Mouse (Mus musculus) kidney, postnatal 10 days (tissue): ENCODE data around the gene Gbp4.
A peak's percentile ranks its signal among the peaks of the same experiment; 100 is the strongest.
"Not testable (repeated sequence)": the region's sequence is repeated elsewhere in the genome, so short reads cannot be mapped to it uniquely, and the experiment has no call there.

Source experiments
- DNase-seq: peaks from one replicate; pipeline ENCODE4 v3.0.0; 2021; ENCODE audit warnings: mixed read lengths

Gbp4 gene

GRCm38 (mm10) chr5:105139409-105140088 lies at the start of gene Gbp4, which contains the start of the genes Gbp9 and Gbp8:
Gene Gbp4 (minus strand): TSS chr5:105139586.
Gene Gbp9 (minus strand): TSS chr5:105139539.
Gene Gbp8 (minus strand): TSS chr5:105139540.
- DNase-seq, result peak; percentile 35

GRCm38 (mm10) chr5:105181446-105181845 lies 42.1 kb upstream of the Gbp4 start:
- DNase-seq, result no peak

GRCm38 (mm10) chr5:105156582-105156981 lies 17.2 kb upstream of the Gbp4 start:
- DNase-seq, result no peak

- no peak for DNase-seq
Measured at GRCm38 (mm10) chr5:105154049-105154448, 14.7 kb upstream of the Gbp4 start.

- DNase-seq, result not testable (repeated sequence)
Measured at GRCm38 (mm10) chr5:105148062-105148461, 8.7 kb upstream of the Gbp4 start.

GRCm38 (mm10) chr5:105146447-105146846 lies 7.1 kb upstream of the Gbp4 start:
- no peak for DNase-seq

GRCm38 (mm10) chr5:105145731-105146130 lies 6.3 kb upstream of the Gbp4 start:
- not testable (repeated sequence) for DNase-seq

- DNase-seq, result not testable (repeated sequence)
Measured at GRCm38 (mm10) chr5:105140089-105140810, 864 bp upstream of the Gbp4 start.

GRCm38 (mm10) chr5:105138906-105139305 lies 480 bp downstream of the Gbp4 start:
- no peak for DNase-seq

GRCm38 (mm10) chr5:105136706-105137304 lies 2.6 kb downstream of the Gbp4 start:
- not testable (repeated sequence) for DNase-seq

GRCm38 (mm10) chr5:105121731-105122130 lies 17.7 kb downstream of the Gbp4 start:
- DNase-seq, result not testable (repeated sequence)

- DNase-seq, result no peak
Measured at GRCm38 (mm10) chr5:105115740-105116139, 23.6 kb downstream of the Gbp4 start.

- no peak for DNase-seq
Measured at GRCm38 (mm10) chr5:105114696-105115095, 24.7 kb downstream of the Gbp4 start.

GRCm38 (mm10) chr5:105113656-105114055 lies 25.7 kb downstream of the Gbp4 start:
- DNase-seq, result no peak

GRCm38 (mm10) chr5:105110271-105110852 lies 29.0 kb downstream of the Gbp4 start:
- DNase-seq, result peak; percentile 75

- peak; percentile 28 for DNase-seq
Measured at GRCm38 (mm10) chr5:105109775-105110174, 29.6 kb downstream of the Gbp4 start.

- not testable (repeated sequence) for DNase-seq
Measured at GRCm38 (mm10) chr5:105105689-105106088, 33.7 kb downstream of the Gbp4 start.

GRCm38 (mm10) chr5:105081900-105082299 lies 57.5 kb downstream of the Gbp4 start:
- no peak for DNase-seq

GRCm38 (mm10) chr5:105068356-105068755 lies 71.0 kb downstream of the Gbp4 start:
- not testable (repeated sequence) for DNase-seq
